Mouse (Mus musculus): ENCODE data around the gene Invs.
"Not testable (repeated sequence)": the region's sequence is repeated elsewhere in the genome, so short reads cannot be mapped to it uniquely, and the experiment has no call there.

Gene Invs

DNA sequence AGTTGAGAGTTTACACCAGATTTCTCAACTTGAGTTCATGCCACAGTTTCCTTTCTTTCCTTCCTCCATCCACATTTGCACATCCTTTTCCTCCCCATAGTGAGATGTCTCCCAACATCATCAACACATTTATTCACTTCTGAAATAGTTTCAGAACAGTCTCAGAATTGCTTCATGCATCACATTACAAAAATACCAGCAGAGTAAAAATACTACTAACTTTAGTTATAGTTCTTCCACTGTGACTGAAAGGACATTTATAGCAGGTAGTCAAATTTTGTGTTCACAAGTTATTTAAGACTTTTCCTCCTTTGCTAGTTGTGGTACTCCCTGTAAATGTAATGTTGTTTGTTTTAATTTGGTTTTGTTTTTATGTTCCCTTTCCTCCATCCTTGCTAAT lies 47.6 kb downstream of the Invs start:
- in situ Hi-C loops (cut with MboI, MseI), result no loop called here

DNA sequence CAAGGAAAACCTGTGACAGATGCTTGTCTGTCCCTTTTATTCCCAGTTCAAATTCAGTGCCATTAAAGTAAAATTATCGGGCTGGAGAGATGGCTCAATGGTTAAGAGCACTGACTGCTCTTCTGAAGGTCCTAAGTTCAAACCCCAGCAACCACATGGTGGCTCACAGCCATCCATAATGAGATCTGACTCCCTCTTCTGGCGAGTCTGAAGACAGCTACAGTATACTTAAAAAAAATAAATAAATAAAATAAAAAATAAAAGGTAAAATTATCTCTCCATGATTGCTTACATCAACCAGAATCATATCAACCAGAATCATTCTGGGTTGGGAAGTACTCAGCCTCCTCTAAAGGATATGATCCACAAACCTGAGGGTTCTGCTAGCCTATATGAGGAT lies 48.5 kb downstream of the Invs start:
- in situ Hi-C loops (cut with MboI, MseI), result no loop called here

DNA sequence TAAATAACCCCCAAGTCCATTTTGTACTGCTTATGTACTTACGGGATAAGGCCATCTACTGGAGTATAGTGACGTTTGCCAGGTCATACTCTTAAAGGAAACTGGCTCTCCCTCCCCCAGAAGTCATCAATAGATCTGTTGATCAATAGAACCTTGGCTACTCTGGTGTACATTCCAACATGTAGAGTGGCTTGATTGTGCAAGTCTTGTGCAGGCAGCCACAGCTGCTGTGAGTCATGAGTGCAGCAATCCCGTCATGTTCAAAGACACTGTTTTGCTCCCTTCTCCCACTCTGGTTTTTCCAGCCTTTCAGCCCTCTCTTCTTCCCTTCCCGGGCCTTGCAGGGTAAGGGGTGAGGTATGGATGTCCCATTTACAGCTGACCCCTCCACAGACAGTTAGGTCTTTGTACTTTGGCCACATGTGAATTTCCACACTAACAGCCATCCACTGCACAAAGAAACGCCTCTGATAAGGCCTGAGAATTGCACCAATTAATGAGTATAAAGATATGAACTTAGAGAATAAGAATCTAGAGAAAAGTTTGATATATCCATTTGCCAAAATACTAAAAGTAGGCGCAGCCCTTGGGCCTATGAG lies 53.0 kb downstream of the Invs start:
- in situ Hi-C loops (cut with MboI, MseI), result no loop called here

DNA sequence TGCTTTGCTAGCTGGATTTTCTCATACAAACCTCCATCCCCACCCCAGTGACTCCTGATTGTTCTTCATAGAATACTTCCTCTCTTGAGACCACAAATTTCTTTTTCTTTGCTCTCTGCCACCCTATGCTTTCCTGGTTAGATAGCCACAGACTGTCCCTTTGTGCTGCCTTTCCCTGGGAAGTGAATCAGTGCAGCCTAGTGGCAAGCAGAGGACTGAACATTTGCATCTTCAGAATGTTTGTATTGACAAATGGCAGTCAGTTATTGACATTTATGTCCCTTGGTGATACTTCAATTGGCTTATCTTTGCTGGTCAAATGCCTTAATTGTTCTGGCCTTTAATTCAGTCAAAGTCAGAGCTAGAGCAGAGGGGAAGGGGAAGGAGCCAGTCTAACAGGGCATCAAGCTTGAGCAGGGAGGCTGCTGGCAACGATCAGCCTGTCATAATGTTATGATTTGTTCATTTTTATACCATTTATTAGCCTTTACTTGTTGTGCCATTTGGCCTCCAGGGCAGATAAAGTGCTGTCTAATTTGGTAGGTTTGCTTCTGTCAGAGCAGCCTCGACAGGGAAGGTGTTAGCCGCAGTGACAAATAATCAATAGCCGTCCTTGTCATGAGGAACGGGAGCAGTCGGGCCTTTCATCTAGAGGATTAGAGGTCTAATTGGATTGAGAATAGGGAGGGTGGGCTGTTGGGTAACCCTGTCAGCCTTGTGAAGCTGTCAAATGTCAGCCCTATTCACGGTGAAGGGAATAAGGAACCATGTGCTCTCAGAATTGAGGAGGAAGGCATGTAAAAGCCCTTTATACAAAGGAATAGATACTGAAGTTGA lies 55.6 kb downstream of the Invs start:
- in situ Hi-C loops (cut with MboI, MseI), result no loop called here

DNA sequence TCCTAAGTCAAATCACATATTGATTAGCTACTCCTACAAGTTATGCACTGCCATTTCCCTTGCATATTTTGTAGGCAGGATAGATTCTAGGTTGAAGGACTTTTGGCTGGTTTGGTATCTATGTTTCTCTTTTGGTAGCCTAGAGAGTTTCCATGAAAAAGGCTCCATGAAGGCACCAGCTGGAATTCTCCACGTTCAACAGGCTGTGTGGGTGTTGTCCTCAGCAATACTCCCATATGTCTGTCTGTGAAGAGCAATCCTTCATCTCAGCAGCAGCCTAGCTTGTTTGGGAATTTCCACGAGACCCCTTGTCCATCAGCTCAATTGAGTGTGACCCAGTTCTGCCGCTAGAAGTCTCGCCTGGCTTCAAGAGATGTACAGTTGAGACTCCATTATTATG lies 63.1 kb downstream of the Invs start:
- in situ Hi-C loops (cut with MboI, MseI), result no loop called here

DNA sequence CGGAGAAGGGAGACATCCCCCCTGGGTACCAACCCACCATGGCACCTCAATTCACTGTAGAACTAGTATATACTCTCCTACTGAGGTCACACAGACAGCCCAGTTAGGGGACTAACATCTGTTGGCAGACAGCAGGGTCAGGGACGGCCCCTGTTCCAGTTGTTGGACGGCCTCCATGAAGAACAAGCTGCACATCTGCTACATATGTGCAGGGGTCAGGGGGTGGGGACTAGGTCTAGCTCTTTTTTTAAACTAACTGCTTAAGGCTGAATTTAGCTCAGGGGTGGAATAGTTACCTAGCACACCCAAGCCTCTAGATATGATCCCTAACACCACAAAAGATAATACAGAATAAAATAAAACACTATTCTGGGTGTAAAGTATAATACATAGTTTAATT lies 82.8 kb downstream of the Invs start:
- in situ Hi-C loops (cut with MboI, MseI), result no loop called here

DNA sequence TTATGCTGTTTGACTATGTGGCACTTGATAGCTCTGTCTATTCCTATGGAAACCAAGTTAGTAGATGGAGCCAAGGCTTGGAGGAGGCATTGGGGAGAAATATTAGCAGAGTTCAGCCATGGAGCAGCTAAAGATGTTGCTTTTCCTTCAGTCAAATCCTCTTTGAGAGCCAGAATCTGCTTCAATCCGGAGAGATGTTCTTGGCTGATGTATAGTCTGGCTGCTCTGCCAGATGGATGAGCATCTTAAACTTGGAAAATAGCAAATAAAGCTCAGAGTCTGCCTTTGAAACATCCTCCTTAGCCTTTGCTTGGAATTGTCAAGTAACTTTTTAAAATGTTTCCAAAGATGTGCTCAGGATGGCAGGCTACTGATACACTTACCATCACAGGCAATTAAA lies 91.5 kb downstream of the Invs start:
- in situ Hi-C loops (cut with MboI, MseI), result no loop called here

DNA sequence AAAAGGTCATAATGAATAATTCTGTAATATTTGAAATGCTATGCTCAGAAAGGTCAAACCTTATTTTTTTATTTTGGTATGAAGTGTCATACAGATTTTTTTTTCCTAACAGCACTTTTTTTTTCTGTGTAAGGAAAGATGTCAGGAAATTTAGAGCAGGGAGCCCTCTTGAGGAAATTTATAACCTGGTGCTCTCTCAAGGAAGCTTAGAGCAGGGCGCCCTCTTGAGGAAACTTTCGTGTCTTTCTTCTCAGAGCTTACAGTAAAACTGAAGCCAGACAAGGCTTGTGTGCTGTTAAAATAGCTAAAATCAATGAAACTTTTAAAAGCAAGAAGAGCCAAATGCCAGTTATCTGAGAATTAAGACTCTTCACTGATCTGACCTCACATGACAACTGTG lies 101.4 kb downstream of the Invs start:
- in situ Hi-C loops (cut with MboI, MseI), result no loop called here

DNA sequence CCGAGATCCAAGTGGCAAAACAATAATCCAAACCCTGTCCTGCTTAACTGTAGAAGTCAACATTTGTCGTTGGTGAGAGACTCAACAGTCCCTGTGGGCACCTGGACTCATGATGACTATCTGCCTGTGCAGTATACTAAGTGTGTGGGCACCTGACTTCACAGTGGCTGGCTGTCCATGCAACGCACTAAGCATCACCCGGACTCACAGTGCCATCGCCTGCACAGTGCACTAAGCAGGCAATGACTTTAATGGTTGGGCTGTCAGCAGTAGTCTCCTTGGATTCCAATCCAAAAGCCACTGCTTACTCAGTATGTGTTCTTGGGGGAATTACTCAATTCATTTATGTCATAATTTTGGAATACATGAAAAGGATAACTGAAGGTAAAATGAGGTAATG lies 102.9 kb downstream of the Invs start:
- in situ Hi-C loops (cut with MboI, MseI), result no loop called here

DNA sequence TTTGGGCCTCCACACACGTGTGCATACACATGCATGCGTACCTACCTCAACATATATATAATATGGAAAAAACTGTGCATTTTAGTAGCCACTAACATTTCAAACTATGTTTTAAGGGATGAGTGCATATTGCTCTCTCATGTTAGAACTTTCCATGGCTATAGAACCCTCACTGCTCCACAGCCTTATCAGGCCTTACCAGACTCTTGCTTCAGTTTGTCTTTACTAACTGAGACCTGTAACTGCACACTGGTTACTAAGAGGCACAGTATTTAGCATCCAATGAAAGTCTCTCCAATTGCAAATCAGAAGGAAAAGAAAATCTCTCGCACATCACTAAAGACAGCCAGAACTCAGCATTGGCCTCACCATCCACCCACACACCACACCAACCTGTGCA lies 117.4 kb downstream of the Invs start:
- in situ Hi-C loops (cut with MboI, MseI), result no loop called here

DNA sequence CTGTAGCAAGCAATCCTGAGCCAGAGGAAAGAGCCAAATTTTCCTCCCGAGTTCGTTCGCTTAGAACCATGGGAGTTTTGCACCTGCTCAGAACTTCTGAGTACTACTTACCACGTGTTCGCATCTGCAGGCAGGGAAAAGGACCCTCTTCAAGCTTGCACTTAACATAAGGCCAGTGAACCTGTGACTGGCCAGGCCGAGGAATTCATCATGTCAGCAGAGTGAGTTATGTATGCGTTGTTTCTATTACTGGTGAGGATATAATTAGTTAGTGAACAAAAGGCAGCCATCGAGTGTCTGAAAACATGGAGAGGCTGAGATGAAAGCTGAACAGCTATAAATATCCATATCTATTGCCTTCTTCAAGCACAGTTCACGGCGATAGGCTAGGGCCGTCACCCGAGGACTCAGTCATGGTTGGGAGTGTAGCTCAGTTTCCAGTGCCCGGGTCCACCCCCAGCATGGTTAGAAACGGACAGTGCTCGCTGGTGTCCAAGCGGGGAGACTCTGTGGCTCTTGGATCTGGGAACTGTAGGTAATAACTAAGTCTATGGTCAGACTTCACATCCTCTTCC lies 123.6 kb downstream of the Invs start:
- in situ Hi-C loops (cut with MboI, MseI), result no loop called here

DNA sequence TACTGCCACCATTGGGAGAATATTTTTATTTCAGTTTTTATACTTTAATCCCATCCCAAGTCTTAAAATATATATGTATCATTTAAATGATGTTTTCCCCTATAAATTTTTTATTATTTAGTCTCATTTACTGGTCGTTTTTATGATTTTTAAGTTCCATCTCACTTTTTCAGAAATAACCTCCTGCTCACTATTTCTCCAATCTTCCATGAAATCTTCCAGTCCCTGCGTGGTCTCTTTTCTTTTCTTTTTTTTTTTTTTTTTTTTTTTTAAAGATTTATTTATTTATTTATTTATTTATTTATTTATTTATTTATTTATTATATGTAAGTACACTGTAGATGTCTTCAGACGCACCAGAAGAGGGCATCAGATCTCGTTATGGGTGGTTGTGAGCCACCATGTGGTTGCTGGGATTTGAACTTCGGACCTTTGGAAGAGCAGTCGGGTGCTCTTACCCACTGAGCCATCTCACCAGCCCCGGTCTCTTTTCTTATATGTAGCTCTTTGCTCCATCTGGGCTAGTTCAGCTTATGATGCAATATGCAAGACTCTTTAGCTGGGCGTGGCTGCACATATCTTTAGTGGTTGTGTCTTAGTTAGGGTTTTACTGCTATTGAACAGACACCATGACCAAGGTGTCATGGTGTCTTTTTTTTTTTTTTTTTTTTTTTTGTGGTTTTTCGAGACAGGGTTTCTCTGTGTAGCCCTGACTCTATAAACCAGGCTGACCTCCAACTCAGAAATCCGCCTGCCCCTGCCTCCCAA lies 126.3 kb downstream of the Invs start:
- in situ Hi-C loops (cut with MboI, MseI), result not testable (repeated sequence)

DNA sequence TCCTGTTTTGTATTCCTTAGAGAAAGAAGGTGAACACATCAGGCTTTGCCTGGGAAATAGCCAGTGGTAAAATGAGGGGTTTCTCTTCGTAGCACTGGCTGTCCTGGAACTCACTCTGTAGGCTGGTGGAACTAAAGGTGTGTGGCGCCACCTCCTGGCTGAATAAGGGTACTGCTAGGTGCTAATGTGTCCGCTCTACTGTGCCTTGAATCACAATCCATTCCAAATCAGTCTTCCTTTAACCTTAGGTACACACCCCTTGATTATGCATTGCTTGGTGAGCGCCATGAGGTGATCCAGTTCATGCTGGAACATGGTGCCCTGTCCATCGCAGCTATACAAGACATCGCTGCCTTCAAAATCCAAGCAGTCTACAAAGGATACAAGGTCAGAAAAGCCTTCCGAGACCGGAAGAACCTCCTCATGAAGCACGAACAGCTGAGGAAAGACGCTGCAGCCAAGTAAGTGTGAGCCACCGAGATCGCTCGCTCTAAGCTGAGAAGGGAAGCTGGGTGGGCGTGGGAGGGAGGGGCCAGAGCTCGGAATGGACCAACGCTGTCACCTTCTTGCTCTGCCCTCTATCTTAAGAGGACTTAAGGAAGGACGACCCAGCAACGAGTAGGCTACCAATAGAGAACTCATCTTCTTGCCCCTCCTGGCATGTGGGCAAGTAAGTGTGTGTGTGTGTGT lies 127.9 kb downstream of the Invs start:
- in situ Hi-C loops (cut with MboI, MseI), result no loop called here

DNA sequence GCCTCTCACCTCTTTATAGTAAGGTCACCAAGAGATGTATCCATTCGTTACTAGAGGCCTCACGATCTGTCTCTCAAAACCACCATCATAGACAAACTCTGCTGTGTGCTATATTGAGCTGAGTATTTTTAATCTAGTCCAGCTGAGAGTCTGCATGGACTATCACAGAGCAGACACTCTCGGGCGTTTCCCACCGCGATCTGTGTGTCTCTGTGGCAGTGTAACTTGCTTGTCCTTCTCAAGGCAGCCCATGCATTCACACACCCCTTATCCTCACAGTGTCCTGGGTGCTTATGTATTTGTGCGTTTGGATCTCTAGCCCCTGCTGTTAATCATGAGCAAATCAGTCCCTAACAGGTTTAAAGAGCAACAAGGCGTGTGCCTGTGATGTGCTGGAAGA lies 133.9 kb downstream of the Invs start:
- in situ Hi-C loops (cut with MboI, MseI), result no loop called here

DNA sequence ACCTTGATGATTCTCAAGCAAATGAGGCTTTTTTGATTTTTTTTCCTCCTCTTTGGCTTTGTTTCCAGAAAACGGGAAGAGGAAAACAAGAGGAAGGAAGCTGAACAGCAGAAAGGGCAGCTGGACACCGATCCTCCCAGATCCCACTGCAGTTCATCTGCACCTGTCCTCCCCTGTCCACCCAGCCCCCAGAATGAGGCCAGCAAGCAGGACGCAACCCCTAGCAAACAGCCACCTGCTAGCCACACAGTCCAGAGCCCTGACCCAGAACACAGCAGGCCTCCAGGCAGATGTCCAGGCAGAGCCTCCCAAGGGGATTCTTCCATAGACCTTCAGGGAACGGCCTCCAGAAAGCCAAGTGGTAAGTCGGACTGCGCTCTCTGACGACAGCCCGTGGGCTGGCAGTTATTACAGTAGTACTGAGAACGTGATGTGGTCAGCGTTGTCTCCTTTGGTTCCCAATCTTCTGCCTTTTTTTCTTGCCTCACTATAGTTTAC lies 136.3 kb downstream of the Invs start:
- in situ Hi-C loops (cut with MboI, MseI), result no loop called here

DNA sequence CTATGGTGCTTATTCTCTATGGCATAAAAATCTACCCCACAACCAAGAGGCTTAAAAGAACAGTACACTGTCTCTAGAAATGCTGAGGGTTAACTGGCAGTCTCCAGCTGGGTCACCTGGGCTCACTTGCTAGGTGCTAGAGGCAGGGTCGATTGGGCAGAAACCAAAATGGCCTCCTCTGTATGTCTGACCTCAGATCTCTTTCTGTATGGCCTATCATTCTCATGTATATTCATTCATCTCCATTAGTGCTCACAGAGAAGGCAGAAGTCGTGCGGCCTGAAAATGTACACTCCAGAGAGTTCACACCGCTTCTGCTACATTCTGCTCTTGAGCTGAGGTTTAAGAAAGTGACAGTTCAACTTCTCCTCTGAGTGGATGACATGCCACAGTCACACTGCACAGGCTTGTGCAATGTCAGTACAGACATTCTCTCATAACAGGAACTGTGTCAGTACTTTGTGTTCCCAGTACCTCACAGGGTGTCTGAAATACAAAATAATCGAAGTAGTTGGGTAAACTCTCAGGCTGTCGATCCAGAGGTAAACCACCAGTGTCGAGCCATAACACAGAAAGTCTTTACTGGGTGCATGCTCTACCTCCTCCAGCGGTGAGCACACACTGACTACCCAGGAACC lies 139.4 kb downstream of the Invs start:
- in situ Hi-C loops (cut with MboI, MseI), result no loop called here

DNA sequence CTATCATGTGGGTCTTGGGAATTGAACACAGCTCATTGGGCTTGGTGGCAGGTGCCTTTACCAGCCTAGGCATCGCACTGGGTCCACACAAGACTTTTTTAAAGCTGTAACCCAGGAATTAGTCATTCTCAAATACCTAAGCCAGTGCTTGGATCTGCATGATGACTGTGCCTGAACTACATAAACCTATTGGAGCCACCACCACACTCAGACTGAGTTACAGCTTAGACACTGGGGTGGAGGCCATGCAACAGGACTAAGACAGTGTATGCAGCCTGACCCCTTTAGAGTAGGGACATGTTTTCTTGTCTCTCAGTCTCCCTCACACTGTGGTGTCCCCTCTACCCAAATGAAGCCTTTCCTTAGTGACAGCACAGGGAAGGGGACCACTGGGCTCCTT lies 143.1 kb downstream of the Invs start:
- in situ Hi-C loops (cut with MboI, MseI), result no loop called here

DNA sequence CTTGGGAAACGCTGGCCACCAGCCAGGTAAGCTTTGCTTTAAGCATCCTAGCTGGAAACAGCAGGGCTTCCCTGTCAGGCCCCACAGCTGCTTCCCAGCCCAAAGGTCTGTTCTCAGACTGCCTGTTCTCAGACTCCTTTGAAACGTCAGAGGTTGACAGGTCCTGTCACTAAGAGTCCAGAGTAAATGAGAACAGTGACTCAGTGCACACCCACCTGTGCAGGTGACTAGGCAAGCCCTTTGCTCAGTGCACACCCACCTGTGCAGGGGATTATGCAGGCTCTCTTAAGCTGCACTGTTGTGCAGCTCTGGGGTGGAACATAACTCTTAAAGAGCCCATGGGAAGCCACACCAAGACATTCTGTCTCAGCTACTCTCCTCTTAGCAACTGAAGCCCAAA lies 144.2 kb downstream of the Invs start:
- in situ Hi-C loops (cut with MboI, MseI), result no loop called here

DNA sequence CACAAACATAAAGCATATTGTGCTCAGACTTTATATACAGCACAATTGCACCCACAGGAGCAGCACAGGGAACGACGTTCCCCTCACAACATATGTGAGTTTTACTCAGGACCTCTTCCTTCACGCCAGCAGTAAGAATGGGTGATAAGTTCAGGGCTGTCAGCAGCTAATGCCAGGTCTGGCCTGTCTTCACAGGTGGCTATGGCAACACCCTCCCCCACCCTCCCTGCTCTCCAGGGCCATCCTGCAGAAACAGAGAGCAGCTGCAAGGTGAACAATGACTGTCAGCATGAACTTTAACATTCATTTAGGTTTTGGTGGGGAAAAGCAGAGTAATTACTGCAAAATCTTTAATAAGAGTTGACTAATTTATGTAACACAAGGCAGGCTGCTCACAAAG lies 147.9 kb downstream of the Invs start:
- in situ Hi-C loops (cut with MboI, MseI), result no loop called here

DNA sequence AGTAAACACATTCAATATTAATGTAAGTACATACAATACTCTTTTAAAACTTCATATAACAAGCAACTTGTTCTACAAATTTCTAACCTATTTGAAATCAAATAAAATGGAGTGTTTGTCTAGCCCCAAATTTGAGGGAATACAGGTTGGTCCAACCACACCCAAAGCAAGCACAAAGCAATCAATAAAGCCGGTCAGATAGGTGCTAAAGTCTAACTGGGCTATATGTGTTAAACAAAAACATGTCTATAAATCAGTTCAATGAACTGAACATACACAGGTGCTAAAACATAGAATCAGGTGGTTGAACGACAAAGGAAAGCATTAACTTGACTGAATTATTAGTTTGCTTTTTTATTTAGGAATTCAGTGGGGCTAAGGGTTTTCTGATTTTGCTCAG lies 148.5 kb downstream of the Invs start:
- in situ Hi-C loops (cut with MboI, MseI), result no loop called here

DNA sequence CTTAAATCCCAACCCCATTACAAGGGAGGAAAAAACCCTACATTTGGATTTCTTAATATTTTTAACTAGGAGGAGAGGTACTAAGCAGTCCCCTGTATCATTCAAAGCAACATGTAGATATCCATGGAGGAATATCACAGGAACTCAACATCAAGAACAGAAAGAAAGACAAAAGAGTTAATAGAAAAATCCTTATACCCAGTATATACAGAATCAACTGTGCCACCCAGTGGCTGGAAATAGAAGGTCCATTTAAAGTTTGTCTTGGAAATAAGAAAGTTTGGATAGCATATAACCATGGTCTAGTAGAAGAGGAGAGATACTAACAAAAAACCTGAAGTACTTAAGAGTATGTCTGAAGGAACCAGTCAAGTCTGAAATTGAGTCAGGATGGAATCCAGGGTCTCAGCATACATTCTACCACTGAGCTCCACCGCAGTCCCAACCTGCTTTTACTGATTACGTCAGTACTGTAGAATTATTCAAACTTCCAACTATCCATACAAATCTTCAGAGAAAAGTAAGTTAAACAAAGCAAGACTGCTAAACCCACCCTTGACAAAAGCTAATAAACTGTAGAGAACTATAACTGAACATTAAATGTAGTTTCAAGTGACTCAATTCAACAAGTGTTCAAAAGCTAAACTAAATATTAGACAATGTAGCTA lies 174.7 kb downstream of the Invs start:
- in situ Hi-C loops (cut with MboI, MseI), result loop anchor here (10.0 kb wide), 1 partner anchor 1191 kb away; no protein-coding TSS in a partner anchor

All from regulatory T cell (primary cell).